Mouse (Mus musculus) testis, adult 2 months (tissue): ENCODE data around the gene Far2.

Source experiments
- CTCF ChIP-seq: fragments of 200-500 bp; IDR thresholded peaks from 2 replicates; pipeline ENCODE4 v1.5.1; 2012; ENCODE audit warnings: low read depth, mild to moderate bottlenecking, inconsistent platforms, low read length, moderate library complexity; ENCODE audit not compliant: control insufficient read depth, insufficient read depth, insufficient replicate concordance
- POLR2A ChIP-seq: fragments of 200-500 bp; IDR thresholded peaks from 2 replicates; pipeline ENCODE4 v1.6.1; 2012; ENCODE audit warnings: low read depth, mild to moderate bottlenecking, inconsistent platforms, low read length, moderate library complexity; ENCODE audit not compliant: control insufficient read depth

GRCm38 (mm10) chr6:148205134-148205533 is 158.1 kb downstream of the Far2 start:
- TF ChIP-seq CTCF (no peak), POLR2A (no peak)
